Mouse (Mus musculus) bone marrow, adult 2 months (tissue): Measurements from ENCODE around the gene Ankrd36. TPM values are rescaled to one million over a fixed set of nuclear protein-coding genes. Genes with fewer than 3 reads are reported as not detected.

ENCODE experiments used
- H3K27ac ChIP-seq: fragments of 200-500 bp; 2 replicates; pipeline ENCODE4 v1.5.1; 2012; ENCODE audit warnings: low read depth, mild to moderate bottlenecking, control low read depth, inconsistent platforms, low read length; ENCODE audit not compliant: control insufficient read depth, poor library complexity, insufficient read depth
- H3K4me1 ChIP-seq: fragments of 200-500 bp; 2 replicates; pipeline ENCODE4 v1.6.1; 2011; ENCODE audit warnings: low read length; ENCODE audit not compliant: control insufficient read depth, insufficient read depth
- H3K4me3 ChIP-seq: fragments of 200-500 bp; replicated peaks from 2 replicates; pipeline ENCODE3; 2011; ENCODE audit warnings: mild to moderate bottlenecking, low read depth, low read length, control low read depth; ENCODE audit not compliant: control insufficient read depth
- CTCF ChIP-seq: fragments of 200-500 bp; IDR thresholded peaks from 2 replicates; pipeline ENCODE4 v1.5.1; 2011; ENCODE audit warnings: low read length, control low read depth; ENCODE audit not compliant: control insufficient read depth, insufficient read depth
- POLR2A ChIP-seq: fragments of 200-500 bp; IDR thresholded peaks from 2 replicates; pipeline ENCODE4 v1.6.1; 2011; ENCODE audit warnings: low read depth, mild to moderate bottlenecking, control low read depth, low read length, borderline replicate concordance; ENCODE audit not compliant: control insufficient read depth
- WGBS: fragments of 180-500 bp; shearing (Covaris S2); methylation state at CpG from one replicate; pipeline ENCODE4 v1.1.7; 2018; 5-methylcytosine and 5-hydroxymethylcytosine counted together
- polyA plus RNA-seq: library from polyadenylated mRNA; stranded (reverse); fragments of >200 nt; gene quantifications from 2 replicates; pipeline ENCODE4 v1.2.4, GENCODE M21; 2011; ENCODE audit warnings: low replicate concordance; ENCODE audit not compliant: missing spikeins, insufficient read depth, insufficient read length

Ankrd36 gene
- polyA plus RNA-seq, 1 experiment = not detected

DNA sequence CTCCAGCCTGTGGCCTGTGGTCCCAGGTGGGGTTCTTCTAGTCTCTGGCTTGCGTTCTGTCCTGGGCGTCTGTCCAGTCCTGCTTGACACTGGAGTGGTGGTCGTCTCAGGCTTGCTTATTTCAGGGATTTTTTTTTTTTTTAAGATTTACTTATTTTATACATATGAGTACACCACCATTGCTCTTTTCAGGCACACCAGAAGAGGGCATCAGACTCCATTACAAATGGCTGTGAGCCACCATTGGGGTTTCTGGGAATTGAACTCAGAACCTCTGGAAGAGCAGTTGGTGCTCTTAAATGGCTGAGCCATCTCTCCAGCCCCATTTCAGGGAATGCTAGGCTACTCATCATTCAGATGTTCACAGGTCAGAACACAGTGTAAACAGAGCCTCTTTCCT, 9.2 kb upstream of the Ankrd36 start:
- no peaks in the 10 kb centered on the region; the same call in 1 of the 2 replicates for H3K4me1 ChIP-seq
- H3K4me3 ChIP-seq = no peak overlapping the region
- no peak overlapping the region for H3K27ac ChIP-seq
- TF ChIP-seq CTCF (no peak), POLR2A (no peak)
- 54% methylated on average over 3 of the region's 3 CpGs for WGBS

DNA sequence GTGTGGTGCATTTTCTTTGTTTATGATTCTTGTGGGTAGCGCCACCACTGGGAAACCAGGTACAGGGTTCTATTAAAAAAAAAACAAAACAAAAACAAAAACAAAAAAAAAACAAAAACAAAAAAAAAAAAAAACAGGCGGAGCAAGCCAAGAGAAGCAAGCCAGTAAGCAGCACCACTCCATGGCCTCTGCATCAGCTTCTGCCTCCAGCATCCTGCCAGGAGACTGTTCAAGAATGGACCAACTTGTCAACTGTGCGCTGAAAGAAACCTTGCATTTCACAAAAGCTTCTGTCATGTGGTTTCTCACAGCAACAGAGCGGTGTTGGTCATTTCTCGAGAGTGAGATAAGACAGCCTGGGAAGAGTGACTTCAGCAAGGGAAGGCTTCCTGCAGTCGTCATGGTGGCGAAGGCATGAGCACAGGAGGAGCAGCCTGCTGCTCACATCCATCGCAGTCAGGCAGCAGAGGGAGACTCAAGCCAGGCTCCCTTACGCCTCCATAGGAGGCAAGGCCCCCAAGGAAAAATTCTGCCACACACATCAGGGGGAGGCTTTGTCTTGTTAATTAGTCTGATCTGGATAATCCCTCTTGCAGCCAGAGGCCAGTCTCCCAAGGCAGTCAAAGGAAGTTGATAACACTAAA, 6.7 kb upstream of the Ankrd36 start:
- H3K4me1 ChIP-seq = no peaks in the 10 kb centered on the region; the same call in 1 of the 2 replicates
- TF ChIP-seq CTCF (no peak), POLR2A (no peak)
- 60% methylated on average over 9 of the region's 9 CpGs for WGBS
- H3K4me3 ChIP-seq = no peak overlapping the region
- no peak overlapping the region for H3K27ac ChIP-seq

- Histone ChIP-seq H3K27ac (no peak overlapping the region), H3K4me3 (no peak overlapping the region), H3K4me1 (no peaks in the 10 kb centered on the region; the same call in 1 of the 2 replicates)
- no peak for TF ChIP-seq CTCF
- no peak for TF ChIP-seq POLR2A
- 83% methylated on average over 6 of the region's 6 CpGs for WGBS
Observed at GRCm38 (mm10) chr11:5563898-5564297, 5.6 kb upstream of the Ankrd36 start.

GRCm38 (mm10) chr11:5565596-5565995, 3.9 kb upstream of the Ankrd36 start:
- no peaks in the 10 kb centered on the region; the same call in 1 of the 2 replicates for H3K4me1 ChIP-seq
- WGBS = 74% methylated on average over 3 of the region's 3 CpGs
- no peak overlapping the region for H3K4me3 ChIP-seq
- TF ChIP-seq POLR2A (no peak), CTCF (no peak)
- no peak overlapping the region for H3K27ac ChIP-seq

DNA sequence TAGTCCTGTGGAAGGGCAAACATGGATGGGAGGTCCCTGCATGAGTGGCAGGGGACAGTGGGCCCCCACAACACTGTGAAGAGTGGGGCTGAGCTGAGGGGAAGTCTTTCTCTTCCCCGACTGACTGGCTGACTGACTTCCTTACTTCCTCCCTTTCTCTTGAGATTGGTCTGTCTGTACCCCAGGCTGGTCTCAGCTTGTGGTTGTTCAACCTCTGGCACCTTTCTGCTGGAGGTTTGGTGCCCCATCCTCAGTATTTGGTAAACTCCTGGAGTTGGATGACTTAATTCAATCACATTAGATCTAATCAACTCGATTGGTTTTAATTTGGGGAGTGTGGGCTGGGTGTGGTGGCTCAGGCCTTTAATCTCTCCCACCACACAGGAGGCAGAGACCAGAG, 3.0 kb upstream of the Ankrd36 start:
- Histone ChIP-seq H3K27ac (no peak overlapping the region), H3K4me3 (no peak overlapping the region), H3K4me1 (no peaks in the 10 kb centered on the region; the same call in 1 of the 2 replicates)
- 21% methylated on average over 2 of the region's 2 CpGs for WGBS
- TF ChIP-seq CTCF = no peak
- no peak for TF ChIP-seq POLR2A

GRCm38 (mm10) chr11:5567654-5568053, 1.8 kb upstream of the Ankrd36 start:
- WGBS = 92% methylated on average over 6 of the region's 6 CpGs
- Histone ChIP-seq H3K27ac (no peak overlapping the region), H3K4me1 (no peaks in the 10 kb centered on the region; the same call in 1 of the 2 replicates), H3K4me3 (no peak overlapping the region)
- TF ChIP-seq CTCF = no peak
- TF ChIP-seq POLR2A = no peak

- Histone ChIP-seq H3K4me1 (no peaks in the 10 kb centered on the region; the same call in 1 of the 2 replicates), H3K27ac (no peak overlapping the region), H3K4me3 (no peak overlapping the region)
- no peak for TF ChIP-seq POLR2A
- TF ChIP-seq CTCF = no peak
- WGBS = 51% methylated on average over 5 of the region's 5 CpGs
Observed at GRCm38 (mm10) chr11:5568082-5568481, 1.4 kb upstream of the Ankrd36 start.

DNA sequence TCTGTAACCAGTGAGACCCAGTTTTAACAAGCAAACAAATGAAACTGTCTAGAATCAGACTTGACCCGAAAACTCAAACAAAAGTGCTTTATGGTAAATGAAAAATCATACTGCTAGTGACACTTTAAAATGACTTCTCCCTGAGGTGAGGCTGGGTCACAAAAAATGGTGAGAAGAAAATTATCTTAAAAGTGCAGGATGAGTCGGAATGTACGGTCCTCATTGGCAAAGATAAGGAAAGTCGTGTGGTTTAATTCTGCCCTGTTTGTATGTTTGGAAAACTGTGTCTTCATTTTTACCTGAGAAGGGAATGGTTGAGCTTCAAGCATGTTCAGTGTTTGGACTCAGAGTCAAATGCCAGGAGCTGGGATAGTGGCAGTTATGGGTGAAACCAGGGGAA, 2.4 kb downstream of the Ankrd36 start:
- TF ChIP-seq CTCF (no peak), POLR2A (no peak)
- 69% methylated on average over 4 of the region's 4 CpGs for WGBS
- no peak overlapping the region for H3K27ac ChIP-seq
- no peak overlapping the region for H3K4me3 ChIP-seq
- H3K4me1 ChIP-seq = no peaks in the 10 kb centered on the region; the same call in 1 of the 2 replicates
